ENCODE assay signal across 8 mouse cellular contexts in genomic region chr7:141436523-141436892, GRCm38 (mm10). TPM values are rescaled to one million over a fixed set of nuclear protein-coding genes. Genes with fewer than 3 reads are reported as not detected.
DNase-seq lines count a peak whose midpoint lies in the region; ATAC-seq and TF ChIP-seq lines count a peak whose summit lies in the region.

No protein-coding gene starts in this region.

- no peaks in the 10 kb centered on the region for H3K9me3 ChIP-seq in heart, embryonic 11.5 days (replicated peaks; ENCODE audit: control insufficient read depth, low read length)
- H3K9me3 ChIP-seq in G1E (replicated peaks), result no peaks in the 10 kb centered on the region
- H3K9me3 ChIP-seq in heart, postnatal 0 days (replicated peaks; ENCODE audit: control insufficient read depth, low read length), result no peaks in the 10 kb centered on the region

- ATAC-seq in heart, embryonic 11.5 days (replicated peaks; ENCODE audit: insufficient number of reproducible peaks, low FRiP score, low TSS enrichment), result no peak
- ATAC-seq in G1E (ENCODE audit: extremely low read depth, insufficient number of reproducible peaks, low FRiP score, poor library complexity, severe bottlenecking), result no peak
- no peak for ATAC-seq in heart, postnatal 0 days (ENCODE audit: insufficient read depth, low read depth)
- ATAC-seq in frontal cortex, adult (ENCODE audit: low TSS enrichment), result no peak
- no peak for ATAC-seq in granulocyte monocyte progenitor cell, adult 5-6 weeks (replicated peaks; ENCODE audit: poor library complexity, severe bottlenecking)

- H3K4me3 ChIP-seq in heart, embryonic 11.5 days (ENCODE audit: low read depth, low read length), result peak overlapping the region; percentile 66
- H3K4me3 ChIP-seq in G1E (ENCODE audit: low read depth, low read length) (peak overlapping the region; percentile 79), macrophage (ENCODE audit: inconsistent target) (peak overlapping the region; percentile 52)
- peak overlapping the region; percentile 66 for H3K4me3 ChIP-seq in heart, postnatal 0 days (ENCODE audit: low read depth, low read length)

- intact Hi-C loops in heart, postnatal 25 days (cut with DNase I), result no loop called here

- TF ChIP-seq EP300 in heart, postnatal 0 days (IDR thresholded peaks at IDR 0.05; ENCODE audit: low read depth), result no peak

- peak overlapping the region; percentile 76 for H3K9ac ChIP-seq in heart, embryonic 11.5 days (ENCODE audit: low read depth, low read length)
- no peak overlapping the region for H3K9ac ChIP-seq in heart, postnatal 0 days (replicated peaks; ENCODE audit: low read depth, low read length)

- no peak for DNase-seq in heart, postnatal 25 days (ENCODE audit: low spot score)
- DNase-seq in G1E (ENCODE audit: low spot score), result no peak
- DNase-seq in heart, postnatal 0 days (ENCODE audit: low spot score), result no peak
- DNase-seq in spleen, adult 18-20 months, result no peak

- TF ChIP-seq CTCF in G1E (IDR thresholded peaks at IDR 0.05; ENCODE audit: low read depth, low read length), result no peak
- no peak for TF ChIP-seq CTCF in heart, postnatal 0 days (IDR thresholded peaks at IDR 0.05; ENCODE audit: low read depth)

- H3K4me2 ChIP-seq in heart, embryonic 11.5 days, result peak overlapping the region; percentile 95
- H3K4me2 ChIP-seq in heart, postnatal 0 days (ENCODE audit: low read depth, low read length), result peak overlapping the region; percentile 85

- peaks cover 32% of the 10 kb centered on the region for H3K4me1 ChIP-seq in heart, embryonic 11.5 days (ENCODE audit: control insufficient read depth, insufficient read depth, low read length)
- peaks cover 92% of the 10 kb centered on the region for H3K4me1 ChIP-seq in G1E (ENCODE audit: insufficient read depth, low read depth, low read length)
- H3K4me1 ChIP-seq in heart, postnatal 0 days (ENCODE audit: control insufficient read depth, insufficient read depth), result peaks cover 26% of the 10 kb centered on the region

- peaks cover 10% of the 10 kb centered on the region; the same call in 1 of the 2 replicates for H3K36me3 ChIP-seq in heart, embryonic 11.5 days (ENCODE audit: control insufficient read depth, insufficient read depth, low read length)
- peaks cover 82% of the 10 kb centered on the region for H3K36me3 ChIP-seq in G1E (replicated peaks)
- peaks cover 6% of the 10 kb centered on the region for H3K36me3 ChIP-seq in heart, postnatal 0 days (replicated peaks; ENCODE audit: control insufficient read depth, insufficient read depth, low read length)
- peaks cover 22% of the 10 kb centered on the region for H3K36me3 ChIP-seq in macrophage (ENCODE audit: inconsistent target)

- peaks cover 35% of the 10 kb centered on the region for H3K79me2 ChIP-seq in macrophage (ENCODE audit: inconsistent target)

- H3K27me3 ChIP-seq in heart, embryonic 11.5 days (ENCODE audit: control insufficient read depth, insufficient read depth, low read length), result no peaks in the 10 kb centered on the region
- no peaks in the 10 kb centered on the region; the same call in 1 of the 2 replicates for H3K27me3 ChIP-seq in G1E (ENCODE audit: insufficient read depth, low read length)
- H3K27me3 ChIP-seq in heart, postnatal 0 days (ENCODE audit: control insufficient read depth, insufficient read depth, low read length), result no peaks in the 10 kb centered on the region

- H3K27ac ChIP-seq in heart, embryonic 11.5 days (ENCODE audit: low read depth, low read length), result no peak overlapping the region
- no peak overlapping the region for H3K27ac ChIP-seq in heart, postnatal 0 days (ENCODE audit: low read depth)
- H3K27ac ChIP-seq in macrophage, result peak overlapping the region; percentile 61

- WGBS in heart, embryonic 11.5 days (ENCODE audit: insufficient replicate concordance), result 71% methylated on average over 2 of the region's 2 CpGs
- 63% methylated on average over 2 of the region's 2 CpGs for WGBS in heart, postnatal 0 days
- WGBS in macrophage (ENCODE audit: missing documents), result 22% methylated on average over 2 of the region's 2 CpGs

RNA-seq across cellular contexts. Expression of gene Slc25a22, which starts 1.2 kb away (rescaled TPM):
- 19.4 and 19.7 TPM in 2 replicates for polyA plus RNA-seq in heart, embryonic 11.5 days (2014; fragmentation: Nextera tagmentation; extraction: Ambion mirVana)
- total RNA-seq in heart, postnatal 25 days (2021), result 10 to 100 TPM; 58.8 to 72.6 TPM
- total RNA-seq in G1E (2014; fragmentation: Nextera tagmentation) (16.3 and 20.8 TPM in 2 replicates), G1E (2017) (3.7 and 3.8 TPM in 2 replicates)
- polyA plus RNA-seq in G1E (2012) (51.8 and 54.9 TPM in 2 replicates), macrophage (2018) (12.7 to 36.5 TPM (median 27.8 TPM) in 3 replicates)
- 9.7 and 17.7 TPM in 2 replicates for total RNA-seq in heart, postnatal 0 days (2014; rRNA removed; ENCODE audit: low replicate concordance)
- 11.8 and 13.1 TPM in 2 replicates for polyA plus RNA-seq in heart, postnatal 0 days (2015; fragmentation: Nextera tagmentation; extraction: Ambion mirVana)
- total RNA-seq in macrophage (2018; cell fraction: chromatin; rRNA removed), result 100 to 1,000 TPM in 14 of 26 experiments, 10 to 100 TPM in 12; 29.9 to 222 (median 122) TPM
- total RNA-seq in macrophage (2018; cell fraction: cytosol; rRNA removed), result 10 to 100 TPM; 12.6 to 98.1 (median 37.0) TPM
- 100 to 1,000 TPM in 11 of 26 experiments, 10 to 100 TPM in 15; 35.5 to 215 (median 86.3) TPM for total RNA-seq in macrophage (2018; cell fraction: nucleus; rRNA removed)
- 18.8 and 36.2 TPM in 2 replicates for total RNA-seq in granulocyte monocyte progenitor cell, adult 5-6 weeks (2014; fragmentation: Nextera tagmentation)
- total RNA-seq in granulocyte monocyte progenitor cell, adult 5-6 weeks (2017), result 4.3 and 4.9 TPM in 2 replicates

RNA-seq across cellular contexts. Expression of gene Cend1, which starts 7.2 kb away (rescaled TPM):
- 7.4 and 9.3 TPM in 2 replicates for polyA plus RNA-seq in heart, embryonic 11.5 days (2014; fragmentation: Nextera tagmentation; extraction: Ambion mirVana)
- under 1 TPM; 0.75 to 0.84 TPM for total RNA-seq in heart, postnatal 25 days (2021)
- total RNA-seq in G1E (2014; fragmentation: Nextera tagmentation) (not detected in 2 replicates), G1E (2017) (not detected in 2 replicates)
- polyA plus RNA-seq in G1E (2012) (not detected in 2 replicates), macrophage (2018) (not detected in 3 replicates)
- total RNA-seq in heart, postnatal 0 days (2014; rRNA removed; ENCODE audit: low replicate concordance), result 0.27 and 3.2 TPM in 2 replicates
- polyA plus RNA-seq in heart, postnatal 0 days (2015; fragmentation: Nextera tagmentation; extraction: Ambion mirVana), result 1.7 and 1.8 TPM in 2 replicates
- total RNA-seq in macrophage (2018; cell fraction: chromatin; rRNA removed), result 1 to 10 TPM in 1 of 26 experiments, not detected in 25; 1.4 TPM
- not detected for total RNA-seq in macrophage (2018; cell fraction: cytosol; rRNA removed)
- not detected for total RNA-seq in macrophage (2018; cell fraction: nucleus; rRNA removed)
- not detected in 2 replicates for total RNA-seq in granulocyte monocyte progenitor cell, adult 5-6 weeks (2014; fragmentation: Nextera tagmentation)
- not detected in 2 replicates for total RNA-seq in granulocyte monocyte progenitor cell, adult 5-6 weeks (2017)

RNA-seq across cellular contexts. Expression of gene Pidd1, which starts 7.3 kb away (rescaled TPM):
- polyA plus RNA-seq in heart, embryonic 11.5 days (2014; fragmentation: Nextera tagmentation; extraction: Ambion mirVana), result 9.5 and 9.6 TPM in 2 replicates
- total RNA-seq in heart, postnatal 25 days (2021), result under 1 TPM; 0.39 to 0.86 TPM
- total RNA-seq in G1E (2014; fragmentation: Nextera tagmentation) (22.9 and 29.6 TPM in 2 replicates), G1E (2017) (8.8 and 8.9 TPM in 2 replicates)
- polyA plus RNA-seq in G1E (2012) (40.1 and 59.6 TPM in 2 replicates), macrophage (2018) (1.5 to 4.4 TPM (median 1.7 TPM) in 3 replicates)
- 0.15 and 2.0 TPM in 2 replicates for total RNA-seq in heart, postnatal 0 days (2014; rRNA removed; ENCODE audit: low replicate concordance)
- polyA plus RNA-seq in heart, postnatal 0 days (2015; fragmentation: Nextera tagmentation; extraction: Ambion mirVana), result 1.7 and 2.3 TPM in 2 replicates
- total RNA-seq in macrophage (2018; cell fraction: chromatin; rRNA removed), result 10 to 100 TPM in 10 of 26 experiments, 1 to 10 TPM in 15, under 1 TPM in 1; 0.95 to 19.7 (median 7.7) TPM
- total RNA-seq in macrophage (2018; cell fraction: cytosol; rRNA removed), result 1 to 10 TPM in 18 of 26 experiments, under 1 TPM in 8; 0.53 to 2.6 (median 1.2) TPM
- total RNA-seq in macrophage (2018; cell fraction: nucleus; rRNA removed), result 10 to 100 TPM in 4 of 26 experiments, 1 to 10 TPM in 22; 1.3 to 35.6 (median 5.7) TPM
- total RNA-seq in granulocyte monocyte progenitor cell, adult 5-6 weeks (2014; fragmentation: Nextera tagmentation), result 33.2 and 45.1 TPM in 2 replicates
- total RNA-seq in granulocyte monocyte progenitor cell, adult 5-6 weeks (2017), result 10.5 and 16.4 TPM in 2 replicates

RNA-seq across cellular contexts. Expression of gene Rplp2, which starts 10.7 kb away (rescaled TPM):
- polyA plus RNA-seq in heart, embryonic 11.5 days (2014; fragmentation: Nextera tagmentation; extraction: Ambion mirVana), result 873 and 1,016 TPM in 2 replicates
- 100 to 1,000 TPM; 862 to 950 TPM for total RNA-seq in heart, postnatal 25 days (2021)
- 939 and 1,045 TPM in 2 replicates for total RNA-seq in G1E (2014; fragmentation: Nextera tagmentation)
- total RNA-seq in G1E (2017), result 1,867 and 2,370 TPM in 2 replicates
- polyA plus RNA-seq in G1E (2012), result 5,272 and 6,746 TPM in 2 replicates
- total RNA-seq in heart, postnatal 0 days (2014; rRNA removed; ENCODE audit: low replicate concordance), result 302 and 309 TPM in 2 replicates
- polyA plus RNA-seq in heart, postnatal 0 days (2015; fragmentation: Nextera tagmentation; extraction: Ambion mirVana), result 880 and 926 TPM in 2 replicates
- total RNA-seq in macrophage (2018; cell fraction: chromatin; rRNA removed), result 100 to 1,000 TPM in 1 of 26 experiments, 10 to 100 TPM in 25; 28.7 to 167 (median 61.5) TPM
- total RNA-seq in macrophage (2018; cell fraction: cytosol; rRNA removed), result 1,000 to 10,000 TPM in 13 of 26 experiments, 100 to 1,000 TPM in 13; 627 to 1,432 (median 968) TPM
- total RNA-seq in macrophage (2018; cell fraction: nucleus; rRNA removed), result 100 to 1,000 TPM; 140 to 327 (median 222) TPM
- polyA plus RNA-seq in macrophage (2018), result 766 to 855 TPM (median 779 TPM) in 3 replicates
- 2,601 and 5,139 TPM in 2 replicates for total RNA-seq in granulocyte monocyte progenitor cell, adult 5-6 weeks (2014; fragmentation: Nextera tagmentation)
- total RNA-seq in granulocyte monocyte progenitor cell, adult 5-6 weeks (2017), result 2,496 and 4,245 TPM in 2 replicates

RNA-seq across cellular contexts. Expression of gene Pnpla2, which starts 18.5 kb away (rescaled TPM):
- polyA plus RNA-seq in heart, embryonic 11.5 days (2014; fragmentation: Nextera tagmentation; extraction: Ambion mirVana), result 28.7 and 35.3 TPM in 2 replicates
- total RNA-seq in heart, postnatal 25 days (2021), result 100 to 1,000 TPM; 409 to 426 TPM
- 23.6 and 26.7 TPM in 2 replicates for total RNA-seq in G1E (2014; fragmentation: Nextera tagmentation)
- total RNA-seq in G1E (2017), result 7.1 and 9.9 TPM in 2 replicates
- polyA plus RNA-seq in G1E (2012), result 49.9 and 50.5 TPM in 2 replicates
- total RNA-seq in heart, postnatal 0 days (2014; rRNA removed; ENCODE audit: low replicate concordance), result 47.9 and 63.8 TPM in 2 replicates
- polyA plus RNA-seq in heart, postnatal 0 days (2015; fragmentation: Nextera tagmentation; extraction: Ambion mirVana), result 157 and 159 TPM in 2 replicates
- 10 to 100 TPM in 22 of 26 experiments, 1 to 10 TPM in 4; 7.5 to 38.7 (median 16.8) TPM for total RNA-seq in macrophage (2018; cell fraction: chromatin; rRNA removed)
- 10 to 100 TPM; 37.7 to 80.6 (median 52.0) TPM for total RNA-seq in macrophage (2018; cell fraction: cytosol; rRNA removed)
- 10 to 100 TPM; 15.5 to 44.6 (median 23.4) TPM for total RNA-seq in macrophage (2018; cell fraction: nucleus; rRNA removed)
- polyA plus RNA-seq in macrophage (2018), result 36.1 to 135 TPM (median 74.0 TPM) in 3 replicates
- total RNA-seq in granulocyte monocyte progenitor cell, adult 5-6 weeks (2014; fragmentation: Nextera tagmentation), result 93.9 and 97.0 TPM in 2 replicates
- 19.0 and 35.1 TPM in 2 replicates for total RNA-seq in granulocyte monocyte progenitor cell, adult 5-6 weeks (2017)
